Mouse (Mus musculus) midbrain, embryonic 12.5 days (tissue): Measurements from ENCODE around the gene Slit2. TPM values are rescaled to one million over a fixed set of nuclear protein-coding genes. Genes with fewer than 3 reads are reported as not detected.
A peak's percentile ranks its signal among the peaks of the same experiment; 100 is the strongest.

Experiments used
- ATAC-seq: fragments of 200-750 bp; cut with Nextera tagmentation; 2 replicates; pipeline ENCODE4 v1.8.0; 2017; ENCODE audit warnings: low read depth, moderate TSS enrichment, moderate library complexity; ENCODE audit not compliant: low FRiP score
- H3K27ac ChIP-seq: fragments of 300-500 bp; sonication (generic); replicated peaks from 2 replicates; pipeline ENCODE4 v1.5.1; 2016; ENCODE audit warnings: mild to moderate bottlenecking
- H3K27me3 ChIP-seq: fragments of 300-500 bp; sonication (generic); 2 replicates; pipeline ENCODE4 v1.6.1; 2016; ENCODE audit warnings: mild to moderate bottlenecking
- H3K36me3 ChIP-seq: fragments of 300-500 bp; sonication (generic); 2 replicates; pipeline ENCODE4 v1.6.1; 2016
- H3K4me1 ChIP-seq: fragments of 300-500 bp; sonication (generic); 2 replicates; pipeline ENCODE4 v1.6.1; 2016
- H3K4me2 ChIP-seq: fragments of 300-500 bp; sonication (generic); replicated peaks from 2 replicates; pipeline ENCODE4 v1.6.1; 2016; ENCODE audit warnings: mild to moderate bottlenecking, moderate library complexity
- H3K4me3 ChIP-seq: fragments of 300-500 bp; sonication (generic); 2 replicates; pipeline ENCODE4 v1.5.1; 2016; ENCODE audit warnings: mild to moderate bottlenecking
- H3K9ac ChIP-seq: fragments of 300-500 bp; sonication (generic); replicated peaks from 2 replicates; pipeline ENCODE4 v1.6.1; 2016; ENCODE audit warnings: mild to moderate bottlenecking, moderate library complexity
- H3K9me3 ChIP-seq: fragments of 300-500 bp; sonication (generic); 2 replicates; pipeline ENCODE4 v1.6.1; 2016; ENCODE audit warnings: mild to moderate bottlenecking
- WGBS: fragments of 180-500 bp; shearing (Covaris S2); methylation state at CpG from one replicate; pipeline ENCODE4 v1.1.7; 2016; 5-methylcytosine and 5-hydroxymethylcytosine counted together
- polyA plus RNA-seq: library from polyadenylated mRNA; unstranded; fragments of >200 nt; fragmentation: Nextera tagmentation; extraction: Ambion mirVana; gene quantifications from 2 replicates; pipeline ENCODE4 v1.2.1, GENCODE M21; 2016

The Slit2 gene
- polyA plus RNA-seq, 1 experiment from 2014 or later = 56.9 TPM

DNA sequence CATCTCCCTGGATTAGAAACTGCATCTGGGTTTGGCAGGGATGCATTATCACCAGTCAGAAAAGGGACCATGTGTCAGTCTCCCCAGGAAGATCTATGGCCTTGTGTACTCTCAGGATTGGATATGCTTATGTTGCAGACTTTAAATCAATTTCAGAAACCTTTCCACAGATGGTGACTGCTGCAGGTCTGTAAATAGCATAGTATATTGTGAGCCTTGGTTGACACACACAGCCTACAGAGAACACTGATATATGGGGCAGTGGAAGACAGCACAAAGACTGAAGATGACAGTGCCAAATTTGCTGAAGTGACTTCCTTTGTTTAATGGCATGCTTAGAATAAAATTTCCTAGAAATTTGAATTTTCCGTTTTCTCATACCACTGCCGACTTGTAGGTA is 163.1 kb downstream of the Slit2 start:
- Histone ChIP-seq H3K4me3 (no peak overlapping the region), H3K27me3 (peaks cover 27% of the 10 kb centered on the region), H3K9ac (no peak overlapping the region), H3K36me3 (no peaks in the 10 kb centered on the region), H3K4me2 (no peak overlapping the region), H3K27ac (no peak overlapping the region), H3K4me1 (peaks cover 7% of the 10 kb centered on the region; the same call in 1 of the 2 replicates), H3K9me3 (no peaks in the 10 kb centered on the region)
- no peak for ATAC-seq
- 95% methylated on average over 2 of the region's 2 CpGs for WGBS

DNA sequence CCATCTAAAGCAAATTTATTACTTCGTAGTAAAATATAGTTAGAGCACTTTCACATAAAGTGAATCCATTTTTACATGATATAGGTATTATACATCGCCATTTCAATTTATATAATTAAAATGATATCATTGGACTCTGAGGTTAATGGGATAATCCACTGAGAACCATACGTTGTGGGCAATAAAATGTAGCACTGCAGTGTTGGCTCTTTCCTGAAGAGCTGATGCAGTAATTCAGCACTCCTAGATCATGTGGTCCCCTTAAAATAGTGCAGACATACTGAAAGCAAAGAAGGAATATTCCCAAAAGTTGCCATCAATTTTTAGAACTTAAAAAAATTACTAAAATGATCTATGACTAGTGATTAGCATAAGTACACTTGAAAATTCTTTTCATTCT is 177.9 kb downstream of the Slit2 start:
- Histone ChIP-seq H3K4me2 (no peak overlapping the region), H3K27me3 (no peaks in the 10 kb centered on the region), H3K4me3 (no peak overlapping the region), H3K4me1 (no peaks in the 10 kb centered on the region), H3K36me3 (no peaks in the 10 kb centered on the region), H3K9ac (no peak overlapping the region), H3K27ac (no peak overlapping the region), H3K9me3 (no peaks in the 10 kb centered on the region)
- 87% methylated on average over 3 of the region's 3 CpGs for WGBS
- no peak for ATAC-seq

DNA sequence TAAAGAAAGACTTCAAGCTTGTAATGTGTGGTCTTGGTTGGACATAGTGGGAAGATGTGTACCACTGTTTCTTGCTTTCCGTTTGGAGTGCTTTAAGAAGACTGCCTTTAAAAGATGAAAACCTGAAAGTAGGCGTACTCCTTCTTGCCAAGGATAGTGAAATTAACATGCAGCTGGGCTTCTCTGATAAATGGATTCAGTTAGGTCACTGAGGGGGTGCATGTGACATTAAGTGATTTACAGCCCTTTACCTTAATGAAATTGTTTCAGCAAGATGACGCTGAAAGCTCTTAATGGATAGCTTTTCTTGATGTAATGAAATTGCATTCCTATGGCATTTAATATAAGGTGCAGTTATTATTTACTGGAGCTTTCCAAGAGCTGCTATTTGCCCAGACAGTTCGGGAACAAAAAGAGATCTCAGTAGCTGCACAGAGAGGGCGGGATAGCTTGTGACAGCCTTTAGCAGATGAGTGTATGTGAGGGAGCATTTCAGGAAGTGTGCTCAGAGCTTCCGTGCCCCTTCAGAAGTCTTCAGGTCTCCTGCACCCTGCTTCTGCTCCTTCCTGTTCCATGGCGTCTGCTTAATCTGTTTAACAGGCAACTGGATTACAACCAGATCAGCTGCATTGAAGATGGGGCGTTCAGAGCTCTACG is 198.8 kb downstream of the Slit2 start:
- no peaks in the 10 kb centered on the region for H3K4me1 ChIP-seq
- 50% methylated on average over 9 of the region's 9 CpGs for WGBS
- H3K4me2 ChIP-seq = no peak overlapping the region
- no peaks in the 10 kb centered on the region for H3K36me3 ChIP-seq
- no peak overlapping the region for H3K27ac ChIP-seq
- H3K27me3 ChIP-seq = no peaks in the 10 kb centered on the region
- no peak for ATAC-seq
- no peak overlapping the region for H3K4me3 ChIP-seq
- H3K9ac ChIP-seq = no peak overlapping the region
- no peaks in the 10 kb centered on the region for H3K9me3 ChIP-seq

DNA sequence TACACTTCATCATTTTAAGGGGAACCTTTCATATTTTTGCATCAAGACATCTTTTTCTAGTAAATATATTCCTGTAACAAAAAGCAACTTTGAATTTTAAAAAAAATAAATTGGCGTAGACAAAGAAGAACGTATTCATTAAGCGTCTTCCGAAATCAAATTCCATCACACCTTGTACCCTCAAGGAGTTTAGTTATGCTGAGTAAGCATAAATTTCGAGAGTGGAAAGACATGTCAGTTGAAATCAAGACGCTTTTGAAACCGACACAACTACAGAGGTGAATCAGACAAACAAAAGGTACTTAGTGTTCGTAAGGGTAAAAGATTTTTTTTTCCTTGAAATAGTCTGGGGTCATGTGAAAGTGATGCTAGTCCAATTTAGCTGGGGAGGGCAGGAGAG is 201.4 kb downstream of the Slit2 start:
- H3K4me2 ChIP-seq = no peak overlapping the region
- no peak for ATAC-seq
- H3K4me3 ChIP-seq = no peak overlapping the region
- H3K4me1 ChIP-seq = no peaks in the 10 kb centered on the region
- H3K9me3 ChIP-seq = no peaks in the 10 kb centered on the region
- H3K27ac ChIP-seq = no peak overlapping the region
- 93% methylated on average over 8 of the region's 8 CpGs for WGBS
- no peaks in the 10 kb centered on the region for H3K27me3 ChIP-seq
- H3K36me3 ChIP-seq = no peaks in the 10 kb centered on the region
- no peak overlapping the region for H3K9ac ChIP-seq

DNA sequence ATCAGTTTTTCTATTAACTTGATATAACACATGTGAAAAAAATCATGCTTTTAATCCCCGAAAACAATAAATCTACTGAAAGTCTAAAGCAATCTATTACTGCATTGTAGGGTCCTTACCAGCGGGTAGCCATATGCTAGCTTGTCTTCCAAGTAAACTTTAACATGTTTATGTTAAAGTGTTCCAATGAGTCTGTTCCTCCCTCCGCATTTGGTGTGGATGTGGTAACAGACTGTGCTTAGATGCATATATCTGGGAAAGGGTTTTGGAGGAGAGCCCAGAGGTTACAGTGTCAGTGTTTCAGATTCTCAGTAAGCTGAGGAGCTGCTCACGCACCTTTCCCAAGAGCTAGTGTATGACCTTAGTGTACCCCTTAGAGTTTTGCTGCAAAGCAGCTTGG is 204.9 kb downstream of the Slit2 start:
- 83% methylated on average over 4 of the region's 4 CpGs for WGBS
- no peak overlapping the region for H3K4me2 ChIP-seq
- no peaks in the 10 kb centered on the region for H3K27me3 ChIP-seq
- no peak overlapping the region for H3K9ac ChIP-seq
- H3K4me3 ChIP-seq = no peak overlapping the region
- H3K36me3 ChIP-seq = no peaks in the 10 kb centered on the region
- no peaks in the 10 kb centered on the region for H3K9me3 ChIP-seq
- ATAC-seq = no peak
- H3K4me1 ChIP-seq = no peaks in the 10 kb centered on the region
- no peak overlapping the region for H3K27ac ChIP-seq

DNA sequence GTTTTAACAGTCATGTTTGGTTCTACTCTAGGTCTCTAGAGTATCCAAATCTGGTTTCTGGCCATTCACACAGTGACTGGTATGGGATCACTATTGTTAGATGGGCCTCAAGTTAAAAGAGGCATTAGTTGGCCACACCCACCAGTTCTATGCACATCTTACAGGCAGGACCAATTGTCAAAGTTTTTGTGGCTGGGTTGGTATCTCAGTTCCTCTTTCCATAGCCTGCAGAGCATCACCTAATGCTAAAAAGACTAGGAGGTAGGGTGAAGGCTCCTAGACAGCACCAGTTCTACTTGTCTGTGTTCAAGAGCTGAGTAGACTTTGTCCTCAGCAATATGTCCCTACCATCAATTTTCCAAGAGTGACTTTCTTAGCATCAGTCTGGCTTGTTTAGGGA is 216.4 kb downstream of the Slit2 start:
- H3K27me3 ChIP-seq = no peaks in the 10 kb centered on the region
- no peaks in the 10 kb centered on the region for H3K4me1 ChIP-seq
- ATAC-seq = no peak
- no peak overlapping the region for H3K4me3 ChIP-seq
- H3K9me3 ChIP-seq = no peaks in the 10 kb centered on the region
- no peaks in the 10 kb centered on the region for H3K36me3 ChIP-seq
- no peak overlapping the region for H3K9ac ChIP-seq
- no peak overlapping the region for H3K27ac ChIP-seq
- no peak overlapping the region for H3K4me2 ChIP-seq

DNA sequence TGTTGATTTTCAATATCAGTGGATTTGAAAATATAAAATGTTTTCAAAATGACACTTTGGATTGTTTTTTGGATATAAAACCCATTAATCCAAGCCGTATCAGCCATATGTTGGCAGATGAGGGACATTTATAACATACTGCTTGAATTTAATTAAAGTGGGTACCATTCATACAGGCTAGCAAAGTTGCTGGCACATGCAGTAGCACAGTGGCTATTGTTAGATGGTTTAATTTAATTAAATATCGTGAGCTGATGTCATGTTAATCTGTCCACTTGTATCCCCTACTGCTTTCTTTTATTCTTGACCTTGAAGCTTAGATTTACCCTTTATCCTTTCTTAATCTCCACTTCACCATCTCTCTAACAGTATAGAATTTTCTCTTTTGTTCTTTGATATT is 232.3 kb downstream of the Slit2 start:
- H3K4me2 ChIP-seq = no peak overlapping the region
- no peaks in the 10 kb centered on the region for H3K9me3 ChIP-seq
- H3K27ac ChIP-seq = no peak overlapping the region
- peaks cover 4% of the 10 kb centered on the region; the same call in 1 of the 2 replicates for H3K4me1 ChIP-seq
- H3K4me3 ChIP-seq = no peak overlapping the region
- ATAC-seq = 0 out of 2 replicates have a peak, but pooled peaks have one; percentile 11
- no peak overlapping the region for H3K9ac ChIP-seq
- H3K27me3 ChIP-seq = no peaks in the 10 kb centered on the region
- 38% methylated on average over 2 of the region's 2 CpGs for WGBS
- no peaks in the 10 kb centered on the region for H3K36me3 ChIP-seq

DNA sequence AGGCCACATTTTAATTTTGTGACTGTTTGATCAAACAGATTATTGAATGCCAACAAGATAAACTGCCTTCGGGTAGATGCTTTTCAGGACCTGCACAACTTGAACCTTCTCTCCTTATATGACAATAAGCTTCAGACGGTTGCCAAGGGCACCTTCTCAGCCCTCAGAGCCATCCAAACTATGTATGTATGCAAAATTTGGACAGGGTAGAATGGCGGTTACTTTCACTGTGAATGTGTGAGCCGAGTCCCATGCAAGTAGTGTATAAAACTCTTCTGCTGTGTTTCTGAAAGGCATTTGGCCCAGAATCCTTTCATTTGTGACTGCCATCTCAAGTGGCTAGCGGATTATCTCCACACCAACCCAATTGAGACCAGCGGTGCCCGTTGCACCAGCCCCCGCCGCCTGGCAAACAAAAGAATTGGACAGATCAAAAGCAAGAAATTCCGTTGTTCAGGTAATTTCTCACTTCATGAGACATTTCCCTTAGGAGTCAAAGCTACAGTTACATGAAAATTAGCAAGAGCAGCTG is 236.8 kb downstream of the Slit2 start:
- peak; percentile 41 for ATAC-seq
- no peak overlapping the region for H3K4me2 ChIP-seq
- peaks cover 4% of the 10 kb centered on the region; the same call in 1 of the 2 replicates for H3K4me1 ChIP-seq
- no peaks in the 10 kb centered on the region for H3K36me3 ChIP-seq
- no peak overlapping the region for H3K27ac ChIP-seq
- 52% methylated on average over 10 of the region's 10 CpGs for WGBS
- H3K9me3 ChIP-seq = no peaks in the 10 kb centered on the region
- H3K27me3 ChIP-seq = no peaks in the 10 kb centered on the region
- H3K4me3 ChIP-seq = no peak overlapping the region
- H3K9ac ChIP-seq = no peak overlapping the region

DNA sequence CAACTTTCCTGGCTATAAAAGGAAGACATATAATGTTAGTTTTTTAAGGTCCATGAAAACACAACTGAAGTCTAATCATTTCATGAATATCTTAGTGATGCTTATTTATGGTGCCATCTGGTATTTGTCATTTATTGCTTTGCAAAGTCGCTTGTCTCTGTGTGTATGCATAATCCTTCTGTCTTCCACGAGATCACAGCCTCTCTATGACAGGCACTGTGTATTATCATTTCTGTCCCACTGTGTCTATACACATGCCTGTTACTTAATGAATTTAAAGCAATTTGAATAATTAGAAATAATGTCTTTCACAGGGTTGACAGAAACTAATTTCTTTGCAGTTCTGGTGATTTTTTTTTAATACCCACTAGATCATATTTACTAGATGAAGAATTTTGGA is 242.6 kb downstream of the Slit2 start:
- Histone ChIP-seq H3K4me1 (no peaks in the 10 kb centered on the region), H3K27ac (no peak overlapping the region), H3K36me3 (no peaks in the 10 kb centered on the region), H3K27me3 (no peaks in the 10 kb centered on the region), H3K4me3 (no peak overlapping the region), H3K4me2 (no peak overlapping the region), H3K9ac (no peak overlapping the region), H3K9me3 (no peaks in the 10 kb centered on the region)
- 55% methylated on average over 2 of the region's 2 CpGs for WGBS
- ATAC-seq = no peak; the same call in 1 of the 2 replicates

DNA sequence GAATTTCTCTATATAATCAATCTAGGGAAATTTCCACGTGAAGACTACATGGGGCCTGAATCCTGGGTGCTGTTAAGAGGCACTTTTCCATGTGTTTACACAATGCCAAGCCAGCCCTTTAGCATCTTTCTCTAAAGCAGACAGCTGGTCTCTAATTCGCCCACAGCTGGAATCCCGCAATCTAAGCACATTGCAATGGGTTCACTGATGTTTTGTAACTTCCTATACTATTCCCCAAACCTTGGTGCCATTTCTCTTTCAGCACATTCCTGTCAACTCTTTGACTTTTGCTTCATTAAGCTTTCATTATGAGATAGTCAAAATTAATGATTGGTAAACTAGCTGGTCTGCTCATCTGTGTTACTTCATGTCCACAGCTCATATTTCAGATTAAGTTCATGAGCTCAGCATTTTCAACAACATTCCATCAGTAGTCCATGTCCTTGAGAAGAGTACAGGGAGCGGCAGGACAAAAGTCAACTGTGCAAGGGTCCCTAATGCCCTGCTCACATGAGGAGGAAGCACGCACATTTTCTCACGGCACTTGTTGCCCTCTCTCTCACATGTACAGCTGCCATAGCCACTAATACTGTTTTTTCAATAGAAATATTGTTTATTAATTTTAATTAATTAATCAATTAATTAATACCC is 247.6 kb downstream of the Slit2 start:
- Histone ChIP-seq H3K4me1 (no peaks in the 10 kb centered on the region), H3K36me3 (no peaks in the 10 kb centered on the region), H3K9me3 (no peaks in the 10 kb centered on the region), H3K27ac (no peak overlapping the region), H3K27me3 (no peaks in the 10 kb centered on the region), H3K4me3 (no peak overlapping the region), H3K4me2 (no peak overlapping the region), H3K9ac (no peak overlapping the region)
- ATAC-seq = no peak
- 82% methylated on average over 6 of the region's 6 CpGs for WGBS

DNA sequence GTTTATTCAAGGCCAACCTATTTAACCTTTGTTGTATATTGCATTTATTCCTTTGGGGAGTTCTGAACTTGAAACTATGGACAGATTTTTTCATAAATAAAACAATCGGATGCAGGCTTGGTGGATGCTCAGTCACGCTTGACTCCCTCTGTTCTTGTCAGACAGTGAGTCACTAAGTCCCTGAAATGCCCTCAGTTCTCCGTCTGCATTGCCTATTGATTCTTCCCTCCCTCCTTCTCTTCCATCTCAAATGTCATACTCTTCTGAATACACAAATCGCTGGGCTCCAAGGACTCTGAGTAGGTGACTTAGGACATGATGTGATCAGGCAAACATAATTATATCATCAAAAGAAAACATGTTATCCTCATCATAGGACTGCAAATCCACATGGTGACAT is 251.8 kb downstream of the Slit2 start:
- WGBS = 48% methylated on average over 4 of the region's 4 CpGs
- H3K27ac ChIP-seq = 0 out of 2 replicates have a peak overlapping the region, but pooled peaks have one; percentile 25
- no peaks in the 10 kb centered on the region for H3K4me1 ChIP-seq
- H3K36me3 ChIP-seq = no peaks in the 10 kb centered on the region
- no peak overlapping the region for H3K9ac ChIP-seq
- H3K9me3 ChIP-seq = no peaks in the 10 kb centered on the region
- H3K27me3 ChIP-seq = no peaks in the 10 kb centered on the region
- peak; percentile 63 for ATAC-seq
- no peak overlapping the region for H3K4me3 ChIP-seq
- no peak overlapping the region for H3K4me2 ChIP-seq

DNA sequence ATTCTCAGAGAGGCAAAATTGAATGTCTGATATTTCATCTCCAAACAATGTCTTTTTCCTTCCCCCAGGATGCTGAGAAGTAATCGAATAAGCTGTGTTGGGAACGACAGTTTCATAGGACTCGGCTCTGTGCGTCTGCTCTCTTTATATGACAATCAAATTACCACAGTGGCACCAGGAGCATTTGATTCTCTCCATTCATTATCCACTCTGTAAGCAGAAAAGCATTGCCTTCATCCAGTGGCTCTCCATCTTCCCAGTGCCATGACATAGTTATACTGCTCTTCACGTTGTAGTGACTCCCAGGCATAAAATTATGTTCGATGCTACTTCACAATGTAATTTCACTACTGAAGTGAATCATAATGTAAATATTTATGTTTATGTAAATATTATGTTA is 252.3 kb downstream of the Slit2 start:
- Histone ChIP-seq H3K9ac (no peak overlapping the region), H3K4me3 (no peak overlapping the region), H3K9me3 (no peaks in the 10 kb centered on the region), H3K4me2 (no peak overlapping the region), H3K27ac (0 out of 2 replicates have a peak overlapping the region, but pooled peaks have one; percentile 25), H3K36me3 (no peaks in the 10 kb centered on the region), H3K27me3 (no peaks in the 10 kb centered on the region), H3K4me1 (no peaks in the 10 kb centered on the region)
- no peak for ATAC-seq
- 74% methylated on average over 6 of the region's 6 CpGs for WGBS
